Mouse (Mus musculus) midbrain, embryonic 11.5 days (tissue): ENCODE data around the gene Crabp2. TPM values are rescaled to one million over a fixed set of nuclear protein-coding genes. Genes with fewer than 3 reads are reported as not detected.
A peak's percentile ranks its signal among the peaks of the same experiment; 100 is the strongest.

Experiments used
- ATAC-seq: fragments of 200-750 bp; cut with Nextera tagmentation; 2 replicates; pipeline ENCODE4 v1.8.0; 2017; ENCODE audit warnings: moderate TSS enrichment, moderate library complexity; ENCODE audit not compliant: low FRiP score
- DNase-seq: peaks from one replicate; pipeline ENCODE4 v3.0.0; 2015; ENCODE audit warnings: low spot score; ENCODE audit errors: missing footprints
- H3K27ac ChIP-seq: fragments of 300-500 bp; sonication (generic); 2 replicates; pipeline ENCODE4 v1.5.1; 2014; ENCODE audit warnings: low read depth, low read length
- H3K27me3 ChIP-seq: fragments of 300-500 bp; sonication (generic); 2 replicates; pipeline ENCODE4 v1.6.1; 2014; ENCODE audit warnings: mild to moderate bottlenecking, low read length, moderate library complexity, mixed read lengths; ENCODE audit not compliant: control insufficient read depth, insufficient read depth
- H3K36me3 ChIP-seq: fragments of 300-500 bp; sonication (generic); 2 replicates; pipeline ENCODE4 v1.6.1; 2014; ENCODE audit warnings: mild to moderate bottlenecking, low read length, moderate library complexity, mixed read lengths; ENCODE audit not compliant: control insufficient read depth, insufficient read depth
- H3K4me1 ChIP-seq: fragments of 300-500 bp; sonication (generic); 2 replicates; pipeline ENCODE4 v1.6.1; 2014; ENCODE audit warnings: low read length; ENCODE audit not compliant: control insufficient read depth, insufficient read depth
- H3K4me2 ChIP-seq: fragments of 300-500 bp; sonication (generic); 2 replicates; pipeline ENCODE4 v1.6.1; 2014; ENCODE audit warnings: mild to moderate bottlenecking, moderate library complexity
- H3K4me3 ChIP-seq: fragments of 300-500 bp; sonication (generic); 2 replicates; pipeline ENCODE4 v1.5.1; 2014; ENCODE audit warnings: low read depth, low read length
- H3K9ac ChIP-seq: fragments of 300-500 bp; sonication (generic); 2 replicates; pipeline ENCODE4 v1.6.1; 2014; ENCODE audit warnings: low read length
- H3K9me3 ChIP-seq: fragments of 300-500 bp; sonication (generic); 2 replicates; pipeline ENCODE4 v1.6.1; 2016; ENCODE audit warnings: low read length; ENCODE audit not compliant: control insufficient read depth
- WGBS: fragments of 180-500 bp; shearing (Covaris S2); extraction: QIAGEN DNeasy Blood & Tissue Kit; methylation state at CpG from one replicate; pipeline ENCODE4 v1.1.7; 2014; 5-methylcytosine and 5-hydroxymethylcytosine counted together
- polyA plus RNA-seq: library from polyadenylated mRNA; unstranded; fragments of >200 nt; fragmentation: Nextera tagmentation; extraction: Ambion mirVana; gene quantifications from 2 replicates; pipeline ENCODE4 v1.2.1, GENCODE M21; 2014

Crabp2 gene
- polyA plus RNA-seq, 1 experiment from 2014 or later = 540 TPM

DNA sequence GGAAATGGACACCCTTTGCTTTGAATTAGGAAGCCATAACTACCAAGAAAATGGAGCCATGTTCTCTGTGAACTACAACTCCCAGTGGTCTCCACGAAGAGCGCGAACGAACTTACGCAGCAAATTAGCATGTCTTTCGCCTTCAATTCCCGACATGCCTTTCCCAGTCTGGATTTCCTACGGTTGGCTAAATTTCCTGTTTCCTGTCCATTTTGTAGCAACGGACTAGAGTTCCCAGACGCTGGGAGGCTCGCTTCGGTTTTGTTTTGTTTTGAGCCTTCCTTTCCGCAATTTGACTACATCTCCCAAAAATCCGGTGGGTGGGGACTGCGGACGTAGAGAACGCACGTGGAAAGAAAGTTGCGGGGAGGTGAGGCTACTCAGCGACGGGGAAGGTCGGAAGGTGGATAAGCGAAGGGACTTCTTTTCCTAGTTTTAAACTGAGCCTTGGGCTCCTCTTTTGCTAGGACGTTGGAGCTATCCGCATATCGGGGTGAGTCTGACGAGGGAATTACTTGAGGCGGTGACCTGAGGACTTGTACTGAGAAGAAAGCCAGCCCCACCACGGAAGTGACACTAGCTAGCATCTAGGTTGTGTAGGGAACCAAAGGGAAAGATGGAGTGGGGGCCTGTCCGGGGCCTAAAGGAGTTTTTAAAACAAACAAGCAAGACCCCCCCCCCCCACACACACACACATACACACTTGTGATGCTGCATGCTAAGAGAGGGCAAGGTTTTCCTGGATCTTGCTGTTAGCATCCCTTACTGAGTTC is 28.9 kb upstream of the Crabp2 start, which contains the start of gene Mrpl24:
TSS of gene Mrpl24 (plus strand) at position 171 of the 773 bp plus-strand sequence.
- Histone ChIP-seq H3K36me3 (peaks cover 6% of the 10 kb centered on the region; the same call in 1 of the 2 replicates), H3K27ac (no peak within 1 kb of the TSS), H3K4me1 (peaks cover 5% of the 10 kb centered on the region), H3K4me3 (peak within 1 kb of the TSS; percentile 53), H3K9me3 (no peaks in the 10 kb centered on the region), H3K4me2 (peak within 1 kb of the TSS; percentile 68), H3K27me3 (no peaks in the 10 kb centered on the region), H3K9ac (peak within 1 kb of the TSS; percentile 60)
- DNase-seq (peak; percentile 96), ATAC-seq (peak; percentile 82)
- WGBS = under 1% methylated on average over 30 of the region's 30 CpGs

DNA sequence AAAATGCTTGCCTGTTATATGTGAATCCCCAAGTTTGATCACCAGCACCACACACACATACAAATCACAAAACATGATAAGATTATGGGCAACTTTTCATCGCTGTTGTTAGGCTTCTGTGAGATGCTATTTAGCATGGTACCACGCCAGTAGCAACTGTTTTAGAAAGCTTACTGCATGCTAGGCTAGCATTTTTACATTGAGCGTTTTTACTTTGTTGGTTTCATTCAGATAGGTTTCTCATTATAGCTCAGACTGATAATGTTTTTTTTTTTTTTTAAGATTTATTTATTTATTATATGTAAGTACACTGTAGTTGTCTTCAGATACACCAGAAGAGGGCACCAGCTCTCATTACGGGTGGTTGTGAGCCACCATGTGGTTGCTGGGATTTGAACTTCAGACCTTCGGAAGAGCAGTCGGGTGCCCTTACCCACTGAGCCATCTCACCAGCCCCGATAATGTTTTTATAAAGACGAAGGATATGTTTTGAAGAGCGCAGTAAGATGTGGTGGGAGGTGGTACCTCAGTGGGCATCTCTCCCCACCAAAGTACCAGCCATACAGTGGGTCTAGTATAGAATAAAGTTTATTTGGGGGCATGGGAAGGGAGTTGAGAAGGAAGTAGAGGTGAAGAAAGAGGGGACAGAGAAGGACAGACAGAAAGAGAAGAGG is 28.1 kb upstream of the Crabp2 start:
- 66% methylated on average over 9 of the region's 9 CpGs for WGBS
- Histone ChIP-seq H3K4me2 (peak overlapping the region; percentile 68), H3K9ac (peak overlapping the region; percentile 60; the same call in 1 of the 2 replicates), H3K4me1 (peaks cover 5% of the 10 kb centered on the region), H3K9me3 (no peaks in the 10 kb centered on the region), H3K36me3 (peaks cover 12% of the 10 kb centered on the region; the same call in 1 of the 2 replicates), H3K27ac (no peak overlapping the region), H3K4me3 (peak overlapping the region; percentile 53), H3K27me3 (no peaks in the 10 kb centered on the region)
- ATAC-seq = no peak
- peak; percentile 80 for DNase-seq

DNA sequence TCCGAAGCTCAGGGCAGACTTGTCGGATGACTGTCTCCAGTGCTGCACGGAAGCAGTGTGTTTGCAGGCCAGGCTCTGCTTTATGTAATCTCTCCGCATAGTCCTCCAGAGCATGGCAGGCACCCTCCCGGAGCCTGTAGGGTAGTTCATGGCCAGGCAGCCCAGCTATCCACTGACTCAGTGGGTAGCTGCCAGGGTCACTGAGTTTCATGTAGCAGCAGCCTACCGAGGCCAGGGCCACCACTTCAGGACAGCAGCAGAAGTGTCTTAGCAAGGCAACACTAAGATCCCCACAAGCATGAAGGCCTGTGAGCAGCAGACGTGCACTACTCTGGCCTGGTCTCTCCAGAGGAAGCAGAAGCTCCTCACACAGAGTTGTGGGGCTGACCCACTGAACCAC is 23.5 kb upstream of the Crabp2 start:
- Histone ChIP-seq H3K27me3 (no peaks in the 10 kb centered on the region), H3K4me1 (peaks cover 10% of the 10 kb centered on the region), H3K9ac (no peak overlapping the region), H3K36me3 (peaks cover 14% of the 10 kb centered on the region; the same call in 1 of the 2 replicates), H3K9me3 (no peaks in the 10 kb centered on the region), H3K4me3 (no peak overlapping the region), H3K4me2 (no peak overlapping the region), H3K27ac (no peak overlapping the region)
- DNase-seq (no peak), ATAC-seq (no peak)
- WGBS = 93% methylated on average over 7 of the region's 7 CpGs

DNA sequence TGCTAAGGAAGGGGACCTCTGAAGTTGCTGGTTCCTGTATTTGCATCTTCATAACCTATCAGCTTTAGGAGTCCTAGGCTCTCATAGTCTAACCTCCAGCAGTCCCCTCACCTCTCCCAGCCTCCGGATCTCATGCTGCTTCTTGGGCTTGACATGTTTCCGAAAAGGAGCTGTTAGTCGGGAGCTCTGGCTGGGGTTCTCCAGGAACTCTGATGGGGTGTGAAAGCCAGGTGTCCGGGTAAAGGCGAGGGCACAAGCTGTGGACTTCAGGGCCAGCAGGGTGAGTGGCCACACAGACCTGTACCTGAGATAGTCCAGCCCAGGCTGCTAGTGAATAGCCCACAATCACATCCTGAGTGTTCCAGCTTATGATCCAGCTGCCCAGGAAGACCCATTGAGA is 21.0 kb upstream of the Crabp2 start:
- H3K4me1 ChIP-seq = peaks cover 18% of the 10 kb centered on the region
- ATAC-seq = no peak

DNA sequence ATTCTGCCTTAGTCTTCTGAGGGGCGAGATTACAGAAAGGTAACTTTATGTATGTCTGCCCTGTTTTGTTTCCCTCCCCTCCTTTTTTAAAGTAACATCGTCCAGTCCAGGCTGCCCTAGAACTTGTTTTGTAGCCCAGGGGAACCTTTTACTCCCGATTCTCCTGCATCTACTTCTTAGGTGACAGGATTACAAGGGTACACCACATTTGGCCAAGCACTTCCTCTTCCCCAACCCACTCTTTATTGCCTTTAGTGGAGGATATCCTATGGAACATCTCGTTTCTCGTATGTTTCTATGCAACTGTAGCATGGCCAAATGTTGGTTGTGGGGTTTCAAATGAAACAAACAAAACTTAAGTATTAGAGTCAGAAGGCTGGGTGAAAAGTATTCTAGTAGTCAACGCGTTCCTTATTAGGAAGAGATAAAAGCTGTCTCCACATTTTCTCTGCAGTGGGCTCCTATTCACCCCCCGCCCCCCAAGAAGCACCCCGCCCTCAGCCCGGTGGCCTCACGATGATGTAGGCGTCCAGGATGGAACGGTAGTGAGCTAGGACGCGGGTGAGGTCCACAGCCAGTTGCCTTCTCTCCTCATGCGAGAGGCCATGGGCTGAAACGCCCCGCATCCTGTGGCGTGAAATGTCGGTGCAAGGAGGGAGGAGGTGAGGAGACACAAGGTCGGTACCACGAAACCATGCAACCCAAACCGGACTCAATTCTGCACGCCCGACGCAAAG is 19.0 kb upstream of the Crabp2 start:
- H3K9me3 ChIP-seq = no peaks in the 10 kb centered on the region
- 8% methylated on average over 26 of the region's 26 CpGs for WGBS

More for the DNA sequence above, 21.0 kb upstream of the Crabp2 start:
- Histone ChIP-seq H3K9ac (no peak overlapping the region), H3K27ac (no peak overlapping the region), H3K9me3 (no peaks in the 10 kb centered on the region), H3K27me3 (no peaks in the 10 kb centered on the region), H3K4me3 (no peak overlapping the region), H3K36me3 (peaks cover 20% of the 10 kb centered on the region), H3K4me2 (no peak overlapping the region)
- DNase-seq = no peak
- 96% methylated on average over 5 of the region's 5 CpGs for WGBS

DNA sequence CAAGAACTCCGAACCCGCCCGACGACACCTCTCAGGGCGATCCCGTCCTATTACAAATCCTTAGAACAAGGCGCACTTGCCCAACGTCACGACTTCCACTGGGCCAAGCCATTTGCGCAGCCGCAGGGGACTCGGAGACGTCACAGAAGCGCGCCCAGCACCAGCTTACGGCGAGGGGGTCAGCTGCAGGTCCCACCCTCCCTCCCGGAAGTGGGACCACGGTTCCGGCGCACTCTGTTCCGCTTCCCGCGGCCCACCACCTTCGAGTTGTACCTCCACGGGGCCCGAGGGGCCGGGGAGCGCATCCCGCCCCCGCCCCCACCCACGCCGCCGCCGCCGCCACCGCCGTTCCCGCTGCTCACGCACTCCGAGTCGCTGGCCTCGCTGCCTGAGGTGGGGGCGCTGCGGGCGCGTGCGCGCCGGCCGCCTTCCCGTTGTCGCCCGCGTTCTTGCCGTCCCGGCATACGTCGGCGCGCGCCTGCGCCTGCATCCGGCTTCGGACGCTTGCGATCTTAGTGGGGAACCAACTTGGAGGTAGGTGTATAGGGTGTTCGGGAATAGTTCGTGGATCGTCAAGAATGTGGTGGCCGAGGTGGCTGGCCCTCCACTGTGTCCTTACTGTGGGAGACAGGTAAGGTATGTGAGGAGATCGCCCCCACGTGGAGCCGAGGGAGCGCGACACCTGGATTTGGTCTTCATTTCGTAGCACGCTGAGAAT is 18.2 kb upstream of the Crabp2 start, which contains the start of the genes Isg20l2 and Rrnad1:
TSS of gene Isg20l2 (plus strand) at position 237 of the 718 bp plus-strand sequence.
TSS of gene Rrnad1 (minus strand) at position 640 of the 718 bp plus-strand sequence.
- ATAC-seq (peak; percentile 99), DNase-seq (peak; percentile 99)
- peaks cover 16% of the 10 kb centered on the region for H3K36me3 ChIP-seq
- H3K27me3 ChIP-seq = no peaks in the 10 kb centered on the region; the same call in 1 of the 2 replicates
- peak within 1 kb of the TSS; percentile 84 for H3K9ac ChIP-seq
- H3K4me3 ChIP-seq = peak within 1 kb of the TSS; percentile 90
- H3K4me1 ChIP-seq = peaks cover 18% of the 10 kb centered on the region
- H3K9me3 ChIP-seq = no peaks in the 10 kb centered on the region
- under 1% methylated on average over 63 of the region's 78 CpGs for WGBS
- peak within 1 kb of the TSS; percentile 85 for H3K4me2 ChIP-seq
- H3K27ac ChIP-seq = peak within 1 kb of the TSS; percentile 62

More for the DNA sequence above, 19.0 kb upstream of the Crabp2 start:
- Histone ChIP-seq H3K9ac (peak overlapping the region; percentile 80), H3K4me3 (peak overlapping the region; percentile 90), H3K4me2 (peak overlapping the region; percentile 73), H3K36me3 (peaks cover 18% of the 10 kb centered on the region), H3K27ac (no peak overlapping the region), H3K27me3 (no peaks in the 10 kb centered on the region; the same call in 1 of the 2 replicates), H3K4me1 (peaks cover 18% of the 10 kb centered on the region)
- peak; percentile 71 for ATAC-seq
- DNase-seq = peak; percentile 78

DNA sequence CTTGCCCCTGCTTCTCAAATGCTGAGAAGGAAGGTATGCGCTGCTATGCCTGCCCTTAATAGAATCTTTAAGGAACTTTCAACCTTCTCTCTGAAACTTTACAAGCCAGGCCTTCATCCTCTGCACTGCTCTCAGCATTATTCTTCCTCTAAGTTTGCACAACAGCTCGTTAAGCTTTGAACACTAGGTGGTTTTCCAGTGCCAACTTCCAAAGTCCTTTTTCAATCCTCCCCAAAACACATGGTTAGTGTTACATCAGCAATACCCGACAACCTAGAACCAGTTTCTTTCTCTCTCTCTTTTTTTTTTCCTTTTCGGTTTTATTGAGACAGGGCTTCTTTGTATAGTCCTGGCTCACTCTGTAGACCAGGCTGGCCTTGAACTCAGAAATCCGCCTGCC is 14.4 kb upstream of the Crabp2 start:
- Histone ChIP-seq H3K36me3 (peaks cover 25% of the 10 kb centered on the region), H3K9ac (no peak overlapping the region), H3K27me3 (no peaks in the 10 kb centered on the region; the same call in 1 of the 2 replicates), H3K9me3 (no peaks in the 10 kb centered on the region), H3K4me3 (no peak overlapping the region), H3K4me2 (no peak overlapping the region), H3K27ac (no peak overlapping the region), H3K4me1 (peaks cover 15% of the 10 kb centered on the region)
- ATAC-seq (no peak), DNase-seq (no peak)
- WGBS = 90% methylated on average over 5 of the region's 5 CpGs

DNA sequence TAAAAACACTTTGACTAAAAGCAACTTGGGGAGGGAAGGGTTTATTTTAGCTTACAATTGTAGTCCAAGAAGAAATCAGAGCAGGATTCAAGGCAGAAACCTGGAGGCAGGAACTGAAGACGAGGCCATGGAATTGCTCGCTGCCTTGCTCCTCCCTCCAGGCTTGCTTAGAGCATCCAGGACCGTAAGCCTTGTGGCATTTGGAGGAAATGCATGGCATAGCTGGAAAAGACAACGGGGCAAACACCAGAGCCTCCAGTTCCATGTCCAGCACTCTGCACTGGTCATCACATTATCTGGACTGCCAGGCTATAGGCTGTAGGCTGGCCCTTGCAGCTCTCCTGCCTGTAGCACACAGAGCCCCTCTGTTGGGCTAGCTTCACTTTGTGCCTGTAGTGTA is 14.0 kb upstream of the Crabp2 start:
- H3K4me1 ChIP-seq = peaks cover 11% of the 10 kb centered on the region
- no peaks in the 10 kb centered on the region for H3K9me3 ChIP-seq
- peaks cover 25% of the 10 kb centered on the region for H3K36me3 ChIP-seq
- no peaks in the 10 kb centered on the region; the same call in 1 of the 2 replicates for H3K27me3 ChIP-seq
- WGBS = 77% methylated on average over 4 of the region's 4 CpGs
- H3K4me2 ChIP-seq = no peak overlapping the region
- no peak overlapping the region for H3K9ac ChIP-seq
- no peak overlapping the region for H3K27ac ChIP-seq
- ATAC-seq (no peak), DNase-seq (no peak)
- H3K4me3 ChIP-seq = no peak overlapping the region
